Mouse (Mus musculus) c-Kit-positive CD71-negative TER-119-negative erythroid progenitor cells, embryonic 14.5 days (primary cell): ENCODE measurements at regions not wholly inside any gene's neighbourhood (a gene's known extent, or its start where the extent isn't known, plus 50 kb on each side); places are given as distances from the start of the nearest gene placed in this dataset.
A peak's percentile ranks its signal among the peaks of the same experiment; 100 is the strongest.

Experiments used
- DNase-seq: peaks from one replicate; pipeline ENCODE4 v3.0.0-alpha.2; 2013; ENCODE audit warnings: low read depth

- no peak for DNase-seq
Observed at GRCm38 (mm10) chr14:48330965-48331622, 114.8 kb upstream of the Tmem260 start.

GRCm38 (mm10) chr14:48331623-48332000 lies 114.3 kb upstream of the Tmem260 start:
- DNase-seq = no peak

GRCm38 (mm10) chr14:48332193-48332592 lies 113.7 kb upstream of the Tmem260 start:
- DNase-seq = no peak

GRCm38 (mm10) chr14:48332660-48333059 lies 113.3 kb upstream of the Tmem260 start:
- DNase-seq = no peak

GRCm38 (mm10) chr14:48334106-48334809 lies 111.7 kb upstream of the Tmem260 start:
- no peak for DNase-seq

GRCm38 (mm10) chr14:48339434-48339833 lies 106.5 kb upstream of the Tmem260 start:
- DNase-seq = no peak

GRCm38 (mm10) chr14:48342944-48343343 lies 103.0 kb upstream of the Tmem260 start:
- DNase-seq = no peak

GRCm38 (mm10) chr14:48345956-48346355 lies 100.0 kb upstream of the Tmem260 start:
- no peak for DNase-seq

- DNase-seq = no peak
Observed at GRCm38 (mm10) chr14:48349392-48350044, 96.4 kb upstream of the Tmem260 start.

- DNase-seq = no peak
Observed at GRCm38 (mm10) chr14:48351652-48352051, 94.3 kb upstream of the Tmem260 start.

- DNase-seq = no peak
Observed at GRCm38 (mm10) chr14:48352825-48353224, 93.1 kb upstream of the Tmem260 start.

GRCm38 (mm10) chr14:48354176-48354575 lies 91.7 kb upstream of the Tmem260 start:
- no peak for DNase-seq

GRCm38 (mm10) chr14:48357441-48357840 lies 88.5 kb upstream of the Tmem260 start:
- DNase-seq = no peak

GRCm38 (mm10) chr14:48358487-48359159 lies 87.3 kb upstream of the Tmem260 start:
- no peak for DNase-seq

GRCm38 (mm10) chr14:48361820-48362219 lies 84.1 kb upstream of the Tmem260 start:
- no peak for DNase-seq

- peak; percentile 25 for DNase-seq
Observed at GRCm38 (mm10) chr14:48367006-48367405, 78.9 kb upstream of the Tmem260 start.

- DNase-seq = peak; percentile 45
Observed at GRCm38 (mm10) chr14:48370322-48370721, 75.6 kb upstream of the Tmem260 start.

GRCm38 (mm10) chr14:48371766-48372165 lies 74.2 kb upstream of the Tmem260 start:
- no peak for DNase-seq

GRCm38 (mm10) chr14:48376112-48376511 lies 69.8 kb upstream of the Tmem260 start:
- DNase-seq = no peak
